ENCODE assay signal across 18 mouse cellular contexts in genomic region chr5:96716273-96717034, GRCm38 (mm10).
DNase-seq lines count a peak whose midpoint lies in the region; ATAC-seq and TF ChIP-seq lines count a peak whose summit lies in the region.
"Had no signal": no experiment of that assay in that cellular context is flagged by ENCODE, and none has a peak within 500 bp of the region (broad histone marks: within the 10 kb centered on the region; RNA-seq: fewer than 3 reads in every experiment).

No protein-coding gene starts in this region.

- peaks cover 0 to 2% of the 10 kb centered on the region in 2 experiments; a peak in 1 of 4 replicates for H3K4me1 ChIP-seq in heart, embryonic 14.5 days (ENCODE audit: control insufficient read depth in 2 of 2, insufficient read depth in 2 of 2, low read length in 2 of 2)
- H3K4me1 ChIP-seq in hindbrain, embryonic 14.5 days (replicated peaks; ENCODE audit: control insufficient read depth, insufficient read depth, low read length), result peaks cover 28% of the 10 kb centered on the region
- peaks cover 10% of the 10 kb centered on the region for H3K4me1 ChIP-seq in midbrain, embryonic 16.5 days (ENCODE audit: control insufficient read depth, insufficient read depth, low read length)
- H3K4me1 ChIP-seq: limb, embryonic 10.5 days; liver, embryonic 13.5 days had no signal

- ATAC-seq in heart, embryonic 14.5 days (ENCODE audit: insufficient number of reproducible peaks, insufficient read depth, low FRiP score, low read depth), result 0 out of 2 replicates have a peak, but pooled peaks have one; percentile 31
- peak; percentile 66; the same call in 1 of the 2 replicates for ATAC-seq in hindbrain, embryonic 14.5 days (ENCODE audit: low FRiP score)
- ATAC-seq in midbrain, embryonic 16.5 days, result peak; percentile 74
- ATAC-seq: intestine, postnatal 0 days had no signal

- H3K27me3 ChIP-seq in heart, embryonic 14.5 days (ENCODE audit: control insufficient read depth, insufficient read depth, low read length), result no peaks in the 10 kb centered on the region
- H3K27me3 ChIP-seq in hindbrain, embryonic 14.5 days (ENCODE audit: control insufficient read depth, insufficient read depth, low read length), result no peaks in the 10 kb centered on the region
- H3K27me3 ChIP-seq in midbrain, embryonic 16.5 days (ENCODE audit: control insufficient read depth, insufficient read depth, low read depth, low read length), result no peaks in the 10 kb centered on the region
- H3K27me3 ChIP-seq: heart, embryonic 13.5 days; liver, embryonic 13.5 days; neural tube, embryonic 15.5 days had no signal

- 49% methylated on average over 8 of the region's 8 CpGs for WGBS in heart, embryonic 14.5 days
- 32% methylated on average over 8 of the region's 8 CpGs for WGBS in hindbrain, embryonic 14.5 days
- WGBS in midbrain, embryonic 16.5 days, result 33% methylated on average over 8 of the region's 8 CpGs

- H3K27ac ChIP-seq in heart, embryonic 14.5 days (replicated peaks in 1 of 2; ENCODE audit: control insufficient read depth in 1 of 2, insufficient read depth in 1 of 2, low read depth in 2 of 2, low read length in 2 of 2), result no peak overlapping the region
- peak overlapping the region; percentile 71 for H3K27ac ChIP-seq in hindbrain, embryonic 14.5 days
- peak overlapping the region; percentile 71 for H3K27ac ChIP-seq in midbrain, embryonic 16.5 days (ENCODE audit: low read length)
- H3K27ac ChIP-seq: heart, embryonic 13.5 days; kidney, postnatal 0 days; left cerebral cortex, adult 2 months; limb, embryonic 10.5 days; liver, embryonic 13.5 days; neural tube, embryonic 15.5 days had no signal

- no peaks in the 10 kb centered on the region for H3K9me3 ChIP-seq in heart, embryonic 14.5 days (ENCODE audit: control insufficient read depth, low read length)
- H3K9me3 ChIP-seq in hindbrain, embryonic 14.5 days (ENCODE audit: control insufficient read depth, low read length), result no peaks in the 10 kb centered on the region
- no peaks in the 10 kb centered on the region for H3K9me3 ChIP-seq in midbrain, embryonic 16.5 days (replicated peaks; ENCODE audit: control insufficient read depth, low read length, poor library complexity, severe bottlenecking)
- H3K9me3 ChIP-seq: heart, embryonic 13.5 days; limb, embryonic 10.5 days; liver, embryonic 13.5 days; neural tube, embryonic 15.5 days had no signal

- no peak overlapping the region for H3K4me2 ChIP-seq in heart, embryonic 14.5 days (ENCODE audit: low read length)
- no peak overlapping the region for H3K4me2 ChIP-seq in hindbrain, embryonic 14.5 days (replicated peaks)
- H3K4me2 ChIP-seq in midbrain, embryonic 16.5 days (ENCODE audit: low read length), result no peak overlapping the region; the same call in 1 of the 2 replicates
- H3K4me2 ChIP-seq: heart, embryonic 13.5 days; liver, embryonic 13.5 days; neural tube, embryonic 15.5 days had no signal

- no peak for TF ChIP-seq CTCF in brain, embryonic 14.5 days (IDR thresholded peaks at IDR 0.05; ENCODE audit: borderline replicate concordance, extremely low read depth, insufficient read depth, insufficient read length)

- TF ChIP-seq POLR2A in brain, embryonic 14.5 days (IDR thresholded peaks at IDR 0.05; ENCODE audit: borderline replicate concordance, extremely low read depth, insufficient read depth, insufficient read length, poor library complexity, severe bottlenecking), result no peak

- no peak overlapping the region for H3K4me3 ChIP-seq in heart, embryonic 14.5 days (ENCODE audit: control insufficient read depth in 1 of 2, insufficient read depth in 1 of 2, low read depth in 1 of 2, low read length in 2 of 2)
- H3K4me3 ChIP-seq in hindbrain, embryonic 14.5 days (replicated peaks; ENCODE audit: low read length), result no peak overlapping the region
- H3K4me3 ChIP-seq in midbrain, embryonic 16.5 days (ENCODE audit: low read depth, low read length), result no peak overlapping the region
- H3K4me3 ChIP-seq: heart, embryonic 13.5 days; left cerebral cortex, adult 2 months; limb, embryonic 10.5 days; liver, embryonic 13.5 days; myocyte; neural tube, embryonic 15.5 days had no signal

- DNase-seq in heart, adult 8-10 months (ENCODE audit: low spot score), result no peak
- DNase-seq in brain, embryonic 14.5 days (ENCODE audit: low read depth), result peak; percentile 61
- DNase-seq in hindbrain, embryonic 14.5 days (ENCODE audit: low spot score), result no peak
- DNase-seq in frontal cortex, postnatal 10 days (ENCODE audit: low spot score in 2 of 2), result no peak
- no peak for DNase-seq in yolk sac, embryonic 10.5 days (ENCODE audit: low spot score)
- DNase-seq: heart, postnatal 4 days; liver, embryonic 13.5 days; right cerebral cortex, postnatal 4 days; thymus, postnatal 25 days had no signal

- H3K36me3 ChIP-seq in heart, embryonic 14.5 days (ENCODE audit: control insufficient read depth, insufficient read depth, low read length), result peaks cover 10% of the 10 kb centered on the region; the same call in 1 of the 2 replicates
- no peaks in the 10 kb centered on the region for H3K36me3 ChIP-seq in hindbrain, embryonic 14.5 days (replicated peaks; ENCODE audit: control insufficient read depth, insufficient read depth)
- no peaks in the 10 kb centered on the region for H3K36me3 ChIP-seq in midbrain, embryonic 16.5 days (ENCODE audit: control insufficient read depth, insufficient read depth, low read length)
- H3K36me3 ChIP-seq: limb, embryonic 10.5 days; liver, embryonic 13.5 days; neural tube, embryonic 15.5 days had no signal

- H3K9ac ChIP-seq in heart, embryonic 14.5 days (ENCODE audit: low read length), result no peak overlapping the region
- H3K9ac ChIP-seq in hindbrain, embryonic 14.5 days, result no peak overlapping the region; the same call in 1 of the 2 replicates
- H3K9ac ChIP-seq in midbrain, embryonic 16.5 days (ENCODE audit: low read depth, low read length), result no peak overlapping the region; the same call in 1 of the 2 replicates
- H3K9ac ChIP-seq: heart, embryonic 13.5 days; liver, embryonic 13.5 days; neural tube, embryonic 15.5 days had no signal

Comparison
In these comparisons a context has a peak if more than half of its experiments do, and no peak if none do; other contexts are left out.
1. H3K27ac ChIP-seq: peak in hindbrain, embryonic 14.5 days (single experiment) and midbrain, embryonic 16.5 days (single experiment); none in heart, embryonic 14.5 days (0 of 2).
2. Peak in every context shown above with its lines, with median percentiles within 50 percentile points of each other: ATAC-seq.